ENCODE assay signal across 18 mouse cellular contexts in genomic region chr17:79309506-79309905, GRCm38 (mm10).
"Had no signal": no experiment of that assay in that cellular context is flagged by ENCODE, and none has a peak within 500 bp of the region (broad histone marks: within the 10 kb centered on the region; RNA-seq: fewer than 3 reads in every experiment).

No protein-coding gene starts in this region.

- DNase-seq: cerebellum, adult 2 months; cerebellum, adult 8-10 months; cerebellum, adult 9-10 months; cerebellum, adult 9-11 months; cerebellum, postnatal 10 days; cerebellum, postnatal 14 days; cerebellum, postnatal 25 days; cerebellum, postnatal 36 days; embryo, embryonic 11 days; forebrain, postnatal 0 days; gastrocnemius, adult 2 months; gastrocnemius, postnatal 10 days; gastrocnemius, postnatal 14 days; gastrocnemius, postnatal 25 days; gastrocnemius, postnatal 36 days; heart, adult 11 months; heart, adult 18-20 months; heart, adult 2 months had no signal
